Mouse (Mus musculus): ENCODE data around the gene Ldb3. TPM values are rescaled to one million over a fixed set of nuclear protein-coding genes. Genes with fewer than 3 reads are reported as not detected.

Gene Ldb3
- not detected in 4 replicates for total RNA-seq (2023)

GRCm38 (mm10) chr14:34588498-34588897, at the start of gene Ldb3:
Gene Ldb3, minus strand, starts transcription at chr14:34588682.

GRCm38 (mm10) chr14:34599941-34600340, 11.5 kb upstream of the Ldb3 start, which contains the start of gene Opn4:
Gene Opn4, minus strand, starts transcription at chr14:34600142.

GRCm38 (mm10) chr14:34522701-34523100, 65.8 kb downstream of the Ldb3 start, which contains the start of gene 9230112D13Rik:
Gene 9230112D13Rik, minus strand, starts transcription at chr14:34522801.

GRCm38 (mm10) chr14:34503325-34503647, 85.2 kb downstream of the Ldb3 start, which contains the start of gene Bmpr1a:
Gene Bmpr1a, minus strand, starts transcription at chr14:34503341.

Other genes starting within 250 kb of the Ldb3 start
- gene Fam25c, start 233.2 kb downstream of the Ldb3 start, total RNA-seq (2023): not detected in 4 replicates
- gene Sncg, start 213.9 kb downstream of the Ldb3 start, total RNA-seq (2023): not detected in 4 replicates
- not detected in 4 replicates for gene Mmrn2, start 213.2 kb downstream of the Ldb3 start, total RNA-seq (2023)
- 0.45 to 0.97 TPM in 2 of 4 replicates, not detected in the others for gene Bmpr1a, start 85.3 kb downstream of the Ldb3 start, total RNA-seq (2023)
- not detected in 4 replicates for gene 9230112D13Rik, start 65.9 kb downstream of the Ldb3 start, total RNA-seq (2023)
- gene Opn4, start 11.5 kb upstream of the Ldb3 start, total RNA-seq (2023): not detected in 4 replicates
- gene Wapl, start 85.2 kb upstream of the Ldb3 start, total RNA-seq (2023): 57.0 to 69.8 TPM (median 61.4 TPM) in 4 replicates
- gene Grid1, start 231.4 kb upstream of the Ldb3 start, total RNA-seq (2023): not detected in 4 replicates

Data from B cell, adult 62 days (primary cell).